Mouse (Mus musculus) midbrain, embryonic 15.5 days (tissue): ENCODE results near the gene Slc15a2. TPM values are rescaled to one million over a fixed set of nuclear protein-coding genes. Genes with fewer than 3 reads are reported as not detected.

Source experiments
- ATAC-seq: fragments of 200-750 bp; cut with Nextera tagmentation; replicated peaks from 2 replicates; pipeline ENCODE4 v1.8.0; 2017; ENCODE audit warnings: moderate TSS enrichment
- H3K27ac ChIP-seq: fragments of 300-500 bp; sonication (generic); 2 replicates; pipeline ENCODE4 v1.5.1; 2015; ENCODE audit warnings: mild to moderate bottlenecking, inconsistent platforms
- H3K27me3 ChIP-seq: fragments of 300-500 bp; sonication (generic); replicated peaks from 2 replicates; pipeline ENCODE4 v1.6.1; 2015; ENCODE audit warnings: inconsistent platforms
- H3K36me3 ChIP-seq: fragments of 300-500 bp; sonication (generic); replicated peaks from 2 replicates; pipeline ENCODE4 v1.6.1; 2015; ENCODE audit warnings: inconsistent platforms
- H3K4me1 ChIP-seq: fragments of 300-500 bp; sonication (generic); 2 replicates; pipeline ENCODE4 v1.6.1; 2015; ENCODE audit warnings: inconsistent platforms
- H3K4me2 ChIP-seq: fragments of 300-500 bp; sonication (generic); 2 replicates; pipeline ENCODE4 v1.6.1; 2015; ENCODE audit warnings: inconsistent platforms, mild to moderate bottlenecking, moderate library complexity
- H3K4me3 ChIP-seq: fragments of 300-500 bp; sonication (generic); 2 replicates; pipeline ENCODE4 v1.5.1; 2015; ENCODE audit warnings: mild to moderate bottlenecking, inconsistent platforms
- H3K9ac ChIP-seq: fragments of 300-500 bp; sonication (generic); 2 replicates; pipeline ENCODE4 v1.6.1; 2015; ENCODE audit warnings: mild to moderate bottlenecking, inconsistent platforms
- H3K9me3 ChIP-seq: fragments of 300-500 bp; sonication (generic); 2 replicates; pipeline ENCODE4 v1.6.1; 2016; ENCODE audit warnings: inconsistent platforms
- WGBS: fragments of 180-500 bp; shearing (Covaris S2); methylation state at CpG from one replicate; pipeline ENCODE4 v1.1.7; 2015; ENCODE audit warnings: mixed read lengths; 5-methylcytosine and 5-hydroxymethylcytosine counted together
- microRNA-seq: library from miRNA; unstranded; fragments of <30 nt; microRNA quantifications from one replicate; pipeline ENCODE4, GENCODE M21; 2016
- polyA plus RNA-seq: library from polyadenylated mRNA; unstranded; fragments of >200 nt; fragmentation: Nextera tagmentation; extraction: Ambion mirVana; gene quantifications from 2 replicates; pipeline ENCODE4 v1.2.1, GENCODE M21; 2015

Gene Slc15a2
- polyA plus RNA-seq, 1 experiment from 2014 or later, result 10.5 TPM

GRCm38 (mm10) chr16:36710794-36711193, 74.0 kb downstream of the Slc15a2 start:
- Histone ChIP-seq H3K9ac (no peak overlapping the region), H3K27ac (no peak overlapping the region), H3K4me1 (no peaks in the 10 kb centered on the region), H3K9me3 (no peaks in the 10 kb centered on the region), H3K4me2 (no peak overlapping the region), H3K27me3 (no peaks in the 10 kb centered on the region), H3K36me3 (no peaks in the 10 kb centered on the region), H3K4me3 (no peak overlapping the region)
- 95% methylated on average over 2 of the region's 2 CpGs for WGBS
- ATAC-seq, result no peak

GRCm38 (mm10) chr16:36709405-36709804, 75.4 kb downstream of the Slc15a2 start:
- Histone ChIP-seq H3K27me3 (no peaks in the 10 kb centered on the region), H3K4me1 (no peaks in the 10 kb centered on the region), H3K9ac (no peak overlapping the region), H3K9me3 (no peaks in the 10 kb centered on the region), H3K27ac (no peak overlapping the region), H3K4me3 (no peak overlapping the region), H3K36me3 (no peaks in the 10 kb centered on the region), H3K4me2 (no peak overlapping the region)
- 94% methylated on average over 17 of the region's 17 CpGs for WGBS
- ATAC-seq, result no peak

GRCm38 (mm10) chr16:36708751-36709150, 76.0 kb downstream of the Slc15a2 start:
- Histone ChIP-seq H3K9ac (no peak overlapping the region), H3K27ac (no peak overlapping the region), H3K4me2 (no peak overlapping the region), H3K9me3 (no peaks in the 10 kb centered on the region), H3K4me1 (no peaks in the 10 kb centered on the region), H3K4me3 (no peak overlapping the region), H3K36me3 (no peaks in the 10 kb centered on the region), H3K27me3 (no peaks in the 10 kb centered on the region)
- 87% methylated on average over 7 of the region's 7 CpGs for WGBS
- no peak for ATAC-seq

GRCm38 (mm10) chr16:36707702-36708423, 76.9 kb downstream of the Slc15a2 start:
- WGBS, result 65% methylated on average over 6 of the region's 6 CpGs
- no peaks in the 10 kb centered on the region for H3K9me3 ChIP-seq
- ATAC-seq, result no peak

GRCm38 (mm10) chr16:36700484-36700883, 84.3 kb downstream of the Slc15a2 start:
- WGBS, result 90% methylated on average over 2 of the region's 2 CpGs
- Histone ChIP-seq H3K9me3 (no peaks in the 10 kb centered on the region), H3K4me2 (no peak overlapping the region), H3K4me1 (no peaks in the 10 kb centered on the region), H3K27ac (no peak overlapping the region), H3K27me3 (no peaks in the 10 kb centered on the region), H3K36me3 (no peaks in the 10 kb centered on the region), H3K4me3 (no peak overlapping the region), H3K9ac (no peak overlapping the region)
- ATAC-seq, result no peak

More at GRCm38 (mm10) chr16:36707702-36708423, 76.9 kb downstream of the Slc15a2 start:
- Histone ChIP-seq H3K4me3 (no peak overlapping the region), H3K27ac (no peak overlapping the region), H3K36me3 (no peaks in the 10 kb centered on the region), H3K4me2 (no peak overlapping the region), H3K4me1 (no peaks in the 10 kb centered on the region), H3K27me3 (no peaks in the 10 kb centered on the region), H3K9ac (no peak overlapping the region)

Small RNAs within 50 kb of the gene (microRNA-seq; reads per million reads assigned to microRNA genes)
- gene Gm22617, result not detected

Other genes with a start within 250 kb of the Slc15a2 start
- gene Casr, start 222.8 kb downstream of the Slc15a2 start, polyA plus RNA-seq, result 0.13 and 0.18 TPM in 2 replicates
- 2.1 and 2.7 TPM in 2 replicates for gene Cd86, start 118.9 kb downstream of the Slc15a2 start, polyA plus RNA-seq
- gene Ildr1, start 91.0 kb downstream of the Slc15a2 start, polyA plus RNA-seq, result 0.52 and 0.61 TPM in 2 replicates
- 61.8 and 66.4 TPM in 2 replicates for gene Iqcb1, start 43.4 kb upstream of the Slc15a2 start, polyA plus RNA-seq
- gene Eaf2, start 90.0 kb upstream of the Slc15a2 start, polyA plus RNA-seq, result 0.43 and 0.45 TPM in 2 replicates
- gene Golgb1, start 90.2 kb upstream of the Slc15a2 start, polyA plus RNA-seq, result 79.4 and 84.8 TPM in 2 replicates
- 2.1 and 2.5 TPM in 2 replicates for gene Hcls1, start 150.0 kb upstream of the Slc15a2 start, polyA plus RNA-seq
- gene Fbxo40, start 205.5 kb upstream of the Slc15a2 start, polyA plus RNA-seq, result 0.10 TPM in 1 of 2 replicates, not detected in the other
- 3.2 and 3.3 TPM in 2 replicates for gene Polq, start 226.8 kb upstream of the Slc15a2 start, polyA plus RNA-seq